ENCODE assay signal across 12 mouse cellular contexts in the genomic region with DNA sequence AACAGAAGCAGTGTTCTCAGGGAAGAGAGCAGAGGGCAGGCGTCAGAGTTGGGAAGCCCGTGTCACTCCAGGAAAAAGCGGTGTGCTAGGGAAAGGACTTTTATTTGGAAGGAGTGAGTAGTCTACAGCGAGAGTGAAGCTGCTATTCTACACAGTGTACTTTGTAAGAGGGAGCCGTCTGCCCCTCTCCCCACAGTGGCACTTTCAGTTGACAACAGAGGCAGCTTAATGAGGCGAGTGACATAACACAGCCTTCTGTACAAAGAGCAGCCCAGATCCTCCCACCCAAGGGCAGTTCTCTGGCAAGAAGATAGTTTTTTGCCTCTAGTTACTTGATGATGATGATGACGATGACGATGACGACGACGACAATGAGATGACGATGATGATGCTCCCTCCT. TPM values are rescaled to one million over a fixed set of nuclear protein-coding genes. Genes with fewer than 3 reads are reported as not detected.
DNase-seq lines count a peak whose midpoint lies in the region; ATAC-seq lines count a peak whose summit lies in the region.
"Had no signal": no experiment of that assay in that cellular context is flagged by ENCODE, and none has a peak within 500 bp of the region (broad histone marks: within the 10 kb centered on the region; RNA-seq: fewer than 3 reads in every experiment).

No protein-coding gene starts in this region.

- no peaks in the 10 kb centered on the region for H3K9me3 ChIP-seq in midbrain, embryonic 11.5 days (ENCODE audit: control insufficient read depth, low read length)
- no peaks in the 10 kb centered on the region for H3K9me3 ChIP-seq in midbrain, embryonic 16.5 days (replicated peaks; ENCODE audit: control insufficient read depth, low read length, poor library complexity, severe bottlenecking)
- H3K9me3 ChIP-seq in forebrain, embryonic 15.5 days = no peaks in the 10 kb centered on the region
- H3K9me3 ChIP-seq in neural tube, embryonic 13.5 days = no peaks in the 10 kb centered on the region
- H3K9me3 ChIP-seq: liver, embryonic 12.5 days; midbrain, embryonic 12.5 days had no signal

- H3K4me3 ChIP-seq in midbrain, embryonic 11.5 days (ENCODE audit: low read depth, low read length) = no peak overlapping the region
- no peak overlapping the region for H3K4me3 ChIP-seq in midbrain, embryonic 16.5 days (ENCODE audit: low read depth, low read length)
- no peak overlapping the region for H3K4me3 ChIP-seq in forebrain, embryonic 15.5 days
- no peak overlapping the region for H3K4me3 ChIP-seq in neural tube, embryonic 13.5 days
- H3K4me3 ChIP-seq: liver, embryonic 12.5 days; midbrain, embryonic 12.5 days had no signal

- H3K27me3 ChIP-seq in midbrain, embryonic 11.5 days (ENCODE audit: control insufficient read depth, insufficient read depth, low read length) = no peaks in the 10 kb centered on the region
- H3K27me3 ChIP-seq in midbrain, embryonic 16.5 days (ENCODE audit: control insufficient read depth, insufficient read depth, low read depth, low read length) = no peaks in the 10 kb centered on the region
- H3K27me3 ChIP-seq in forebrain, embryonic 15.5 days = no peaks in the 10 kb centered on the region
- no peaks in the 10 kb centered on the region for H3K27me3 ChIP-seq in neural tube, embryonic 13.5 days
- H3K27me3 ChIP-seq: midbrain, embryonic 12.5 days had no signal

- H3K4me1 ChIP-seq in midbrain, embryonic 11.5 days (ENCODE audit: control insufficient read depth, insufficient read depth, low read length) = no peaks in the 10 kb centered on the region
- no peaks in the 10 kb centered on the region for H3K4me1 ChIP-seq in midbrain, embryonic 16.5 days (ENCODE audit: control insufficient read depth, insufficient read depth, low read length)
- H3K4me1 ChIP-seq in forebrain, embryonic 15.5 days = peaks cover 6% of the 10 kb centered on the region
- H3K4me1 ChIP-seq in neural tube, embryonic 13.5 days (replicated peaks) = no peaks in the 10 kb centered on the region; the same call in 1 of the 2 replicates
- H3K4me1 ChIP-seq: liver, embryonic 12.5 days had no signal

- peak; percentile 9 to 20 for DNase-seq in heart, adult 9 months (ENCODE audit: low spot score in 2 of 2)
- DNase-seq in heart, postnatal 25 days (ENCODE audit: low spot score) = no peak
- DNase-seq in midbrain, embryonic 11.5 days (ENCODE audit: low spot score, missing footprints) = peak; percentile 79
- no peak for DNase-seq in frontal cortex, postnatal 36 days (ENCODE audit: low spot score in 2 of 2)
- no peak for DNase-seq in adrenal gland, postnatal 36 days
- DNase-seq: heart, postnatal 10 days; right cerebral cortex, adult 18-20 months had no signal

- intact Hi-C loops in heart, postnatal 25 days (cut with DNase I) = loop anchor here (1.0 to 2.0 kb wide), 2 partner anchors 129 to 321 kb away; no protein-coding TSS in a partner anchor

- no peak for ATAC-seq in midbrain, embryonic 11.5 days (ENCODE audit: low FRiP score)
- no peak for ATAC-seq in midbrain, embryonic 16.5 days
- ATAC-seq in forebrain, embryonic 15.5 days (replicated peaks) = peak; percentile 80
- peak; percentile 75; the same call in 1 of the 2 replicates for ATAC-seq in neural tube, embryonic 13.5 days (ENCODE audit: low read depth)
- ATAC-seq: liver, embryonic 12.5 days had no signal

- H3K4me2 ChIP-seq in midbrain, embryonic 11.5 days = no peak overlapping the region
- no peak overlapping the region for H3K4me2 ChIP-seq in midbrain, embryonic 16.5 days (ENCODE audit: low read length)
- peak overlapping the region; percentile 10; the same call in 1 of the 2 replicates for H3K4me2 ChIP-seq in forebrain, embryonic 15.5 days (replicated peaks)
- H3K4me2 ChIP-seq in neural tube, embryonic 13.5 days = no peak overlapping the region
- H3K4me2 ChIP-seq: liver, embryonic 12.5 days; midbrain, embryonic 12.5 days had no signal

- H3K27ac ChIP-seq in midbrain, embryonic 11.5 days (ENCODE audit: low read depth, low read length) = no peak overlapping the region
- H3K27ac ChIP-seq in midbrain, embryonic 16.5 days (ENCODE audit: low read length) = no peak overlapping the region
- H3K27ac ChIP-seq in forebrain, embryonic 15.5 days (replicated peaks) = 0 out of 2 replicates have a peak overlapping the region, but pooled peaks have one; percentile 0
- no peak overlapping the region for H3K27ac ChIP-seq in neural tube, embryonic 13.5 days (replicated peaks)
- H3K27ac ChIP-seq: liver, embryonic 12.5 days; midbrain, embryonic 12.5 days had no signal

- no peaks in the 10 kb centered on the region for H3K36me3 ChIP-seq in midbrain, embryonic 11.5 days (ENCODE audit: control insufficient read depth, insufficient read depth, low read length)
- H3K36me3 ChIP-seq in midbrain, embryonic 16.5 days (ENCODE audit: control insufficient read depth, insufficient read depth, low read length) = no peaks in the 10 kb centered on the region
- no peaks in the 10 kb centered on the region for H3K36me3 ChIP-seq in forebrain, embryonic 15.5 days
- no peaks in the 10 kb centered on the region; the same call in 1 of the 2 replicates for H3K36me3 ChIP-seq in neural tube, embryonic 13.5 days
- H3K36me3 ChIP-seq: liver, embryonic 12.5 days; midbrain, embryonic 12.5 days had no signal

- WGBS in midbrain, embryonic 11.5 days = 56% methylated on average over 12 of the region's 12 CpGs
- 45% methylated on average over 12 of the region's 12 CpGs for WGBS in midbrain, embryonic 16.5 days
- WGBS in forebrain, embryonic 15.5 days = 30% methylated on average over 12 of the region's 12 CpGs
- WGBS in neural tube, embryonic 13.5 days = 33% methylated on average over 12 of the region's 12 CpGs

- H3K9ac ChIP-seq in midbrain, embryonic 11.5 days (ENCODE audit: low read length) = no peak overlapping the region
- no peak overlapping the region for H3K9ac ChIP-seq in midbrain, embryonic 16.5 days (ENCODE audit: low read depth, low read length)
- H3K9ac ChIP-seq in forebrain, embryonic 15.5 days (replicated peaks) = no peak overlapping the region
- H3K9ac ChIP-seq in neural tube, embryonic 13.5 days = no peak overlapping the region
- H3K9ac ChIP-seq: liver, embryonic 12.5 days; midbrain, embryonic 12.5 days had no signal

RNA-seq across cellular contexts. Expression of a gene that starts 52.5 kb away (rescaled TPM):
- total RNA-seq in heart, postnatal 25 days (2021) = under 1 TPM; 0.42 TPM
- polyA plus RNA-seq in midbrain, embryonic 11.5 days (2014; fragmentation: Nextera tagmentation; extraction: Ambion mirVana) = 2.7 and 3.2 TPM in 2 replicates
- polyA plus RNA-seq in midbrain, embryonic 16.5 days (2015; fragmentation: Nextera tagmentation; extraction: Ambion mirVana) = 3.0 and 3.6 TPM in 2 replicates
- 1.3 and 1.5 TPM in 2 replicates for polyA plus RNA-seq in forebrain, embryonic 15.5 days (2015; fragmentation: Nextera tagmentation; extraction: Ambion mirVana)
- 2.4 and 3.5 TPM in 2 replicates for polyA plus RNA-seq in neural tube, embryonic 13.5 days (2015; fragmentation: Nextera tagmentation; extraction: Ambion mirVana)
- total RNA-seq in adrenal gland, postnatal 36 days (2021) = 1 to 10 TPM; 1.4 to 2.2 TPM

Comparison
In these comparisons a context has a peak if more than half of its experiments do, and no peak if none do; other contexts are left out.
1. DNase-seq: peak in heart, adult 9 months (2 of 2) and midbrain, embryonic 11.5 days (single experiment); none in heart, postnatal 25 days (single experiment), frontal cortex, postnatal 36 days (0 of 2) and adrenal gland, postnatal 36 days (0 of 2).
2. ATAC-seq: peak in forebrain, embryonic 15.5 days (single experiment) and neural tube, embryonic 13.5 days (single experiment); none in midbrain, embryonic 11.5 days (single experiment) and midbrain, embryonic 16.5 days (single experiment).